Mouse (Mus musculus) limb, embryonic 14.5 days (tissue): ENCODE measurements around the gene Agtpbp1. TPM values are rescaled to one million over a fixed set of nuclear protein-coding genes. Genes with fewer than 3 reads are reported as not detected.

Source experiments
- ATAC-seq: fragments of 200-750 bp; cut with Nextera tagmentation; 2 replicates; pipeline ENCODE4 v1.8.0; 2017; ENCODE audit warnings: low read depth, moderate number of reproducible peaks, moderate TSS enrichment; ENCODE audit not compliant: low FRiP score
- DNase-seq: peaks from one replicate; pipeline ENCODE4 v3.0.0-alpha.2; 2015; ENCODE audit warnings: low spot score
- H3K27ac ChIP-seq: fragments of 300-500 bp; sonication (generic); replicated peaks from 2 replicates; pipeline ENCODE4 v1.5.1; 2014; ENCODE audit warnings: low read depth, mild to moderate bottlenecking, low read length, moderate library complexity, mixed read lengths
- H3K27me3 ChIP-seq: fragments of 300-500 bp; sonication (generic); 2 replicates; pipeline ENCODE4 v1.6.1; 2014; ENCODE audit warnings: low read length, mixed read lengths; ENCODE audit not compliant: control insufficient read depth, insufficient read depth
- H3K36me3 ChIP-seq: fragments of 300-500 bp; sonication (generic); 2 replicates; pipeline ENCODE4 v1.6.1; 2014; ENCODE audit warnings: mild to moderate bottlenecking, low read length, moderate library complexity, mixed read lengths; ENCODE audit not compliant: control insufficient read depth, insufficient read depth
- H3K4me1 ChIP-seq: fragments of 300-500 bp; sonication (generic); 2 replicates; pipeline ENCODE4 v1.6.1; 2014; ENCODE audit warnings: antibody characterized with exemption, low read length, mixed read lengths; ENCODE audit not compliant: control insufficient read depth, insufficient read depth
- H3K4me2 ChIP-seq: fragments of 300-500 bp; sonication (generic); replicated peaks from 2 replicates; pipeline ENCODE4 v1.6.1; 2014; ENCODE audit warnings: low read depth, mild to moderate bottlenecking, low read length, moderate library complexity; ENCODE audit not compliant: severe bottlenecking
- H3K4me3 ChIP-seq: fragments of 300-500 bp; sonication (generic); replicated peaks from 2 replicates; pipeline ENCODE4 v1.5.1; 2014; ENCODE audit warnings: low read length
- H3K9ac ChIP-seq: fragments of 300-500 bp; sonication (generic); 2 replicates; pipeline ENCODE4 v1.6.1; 2014; ENCODE audit warnings: mild to moderate bottlenecking, low read depth, low read length, moderate library complexity; ENCODE audit not compliant: severe bottlenecking
- H3K9me3 ChIP-seq: fragments of 300-500 bp; sonication (generic); 2 replicates; pipeline ENCODE4 v1.6.1; 2016; ENCODE audit warnings: low read length; ENCODE audit not compliant: control insufficient read depth
- POLR2A ChIP-seq: fragments of 200-500 bp; IDR thresholded peaks from 2 replicates; pipeline ENCODE4 v1.8.0; 2012; ENCODE audit warnings: inconsistent platforms, mild to moderate bottlenecking, moderate library complexity, borderline replicate concordance; ENCODE audit not compliant: insufficient read depth, insufficient read length; ENCODE audit errors: extremely low read depth
- WGBS: fragments of 180-500 bp; shearing (Covaris S2); extraction: QIAGEN DNeasy Blood & Tissue Kit; methylation state at CpG from one replicate; pipeline ENCODE4 v1.1.7; 2014; 5-methylcytosine and 5-hydroxymethylcytosine counted together
- polyA plus RNA-seq, 2 experiments: library from polyadenylated mRNA; depleted of rRNA in 1 of 2; stranded (reverse) in 1 of 2; unstranded in 1 of 2; fragments of >200 nt; fragmentation: Nextera tagmentation in 1 of 2; extraction: Ambion mirVana in 1 of 2; gene quantifications; 2 replicates each; pipeline versions ENCODE4 v1.2.1 to v1.2.3; 2012 to 2014

Gene Agtpbp1
- polyA plus RNA-seq, 2 experiments: 13.9 to 16.5 TPM

GRCm38 (mm10) chr13:59520834-59521233 is 64.2 kb downstream of the Agtpbp1 start:
- no peak overlapping the region for H3K4me2 ChIP-seq
- ATAC-seq: no peak
- no peak overlapping the region for H3K4me3 ChIP-seq
- WGBS: 91% methylated on average over 2 of the region's 2 CpGs
- no peak overlapping the region for H3K27ac ChIP-seq
- no peak overlapping the region for H3K9ac ChIP-seq
- no peaks in the 10 kb centered on the region for H3K9me3 ChIP-seq
- no peak for DNase-seq
- no peaks in the 10 kb centered on the region for H3K27me3 ChIP-seq
- no peak for TF ChIP-seq POLR2A
- no peaks in the 10 kb centered on the region for H3K4me1 ChIP-seq
- peaks cover 9% of the 10 kb centered on the region; the same call in 1 of the 2 replicates for H3K36me3 ChIP-seq

- Histone ChIP-seq H3K27me3 (no peaks in the 10 kb centered on the region), H3K9me3 (no peaks in the 10 kb centered on the region), H3K4me1 (no peaks in the 10 kb centered on the region), H3K9ac (no peak overlapping the region), H3K27ac (no peak overlapping the region), H3K4me2 (no peak overlapping the region), H3K4me3 (no peak overlapping the region), H3K36me3 (no peaks in the 10 kb centered on the region)
- WGBS: 91% methylated on average over 6 of the region's 6 CpGs
- TF ChIP-seq POLR2A: no peak
- ATAC-seq: no peak
- DNase-seq: no peak
Measured at GRCm38 (mm10) chr13:59519479-59519878, 65.5 kb downstream of the Agtpbp1 start.

GRCm38 (mm10) chr13:59518016-59518415 is 67.0 kb downstream of the Agtpbp1 start:
- H3K4me1 ChIP-seq: no peaks in the 10 kb centered on the region
- H3K27me3 ChIP-seq: no peaks in the 10 kb centered on the region
- 64% methylated on average over 4 of the region's 4 CpGs for WGBS
- no peak overlapping the region for H3K4me2 ChIP-seq
- TF ChIP-seq POLR2A: no peak
- ATAC-seq: no peak
- no peaks in the 10 kb centered on the region for H3K36me3 ChIP-seq
- no peak for DNase-seq
- no peak overlapping the region for H3K4me3 ChIP-seq
- H3K9me3 ChIP-seq: no peaks in the 10 kb centered on the region
- H3K27ac ChIP-seq: no peak overlapping the region
- no peak overlapping the region for H3K9ac ChIP-seq

GRCm38 (mm10) chr13:59515074-59515473 is 70.0 kb downstream of the Agtpbp1 start:
- Histone ChIP-seq H3K4me1 (no peaks in the 10 kb centered on the region; the same call in 1 of the 2 replicates), H3K36me3 (no peaks in the 10 kb centered on the region), H3K4me2 (no peak overlapping the region), H3K9me3 (no peaks in the 10 kb centered on the region), H3K27me3 (no peaks in the 10 kb centered on the region), H3K4me3 (no peak overlapping the region), H3K27ac (no peak overlapping the region), H3K9ac (no peak overlapping the region)
- ATAC-seq (no peak), DNase-seq (no peak)
- TF ChIP-seq POLR2A: no peak
- WGBS: 27% methylated on average over 7 of the region's 7 CpGs

GRCm38 (mm10) chr13:59509644-59510366 is 75.2 kb downstream of the Agtpbp1 start:
- Histone ChIP-seq H3K9me3 (no peaks in the 10 kb centered on the region), H3K4me2 (no peak overlapping the region), H3K27ac (no peak overlapping the region), H3K27me3 (no peaks in the 10 kb centered on the region), H3K9ac (no peak overlapping the region), H3K4me1 (no peaks in the 10 kb centered on the region; the same call in 1 of the 2 replicates), H3K4me3 (no peak overlapping the region), H3K36me3 (no peaks in the 10 kb centered on the region)
- no peak for ATAC-seq
- 53% methylated on average over 10 of the region's 10 CpGs for WGBS
- DNase-seq: no peak
- no peak for TF ChIP-seq POLR2A

- no peak overlapping the region for H3K4me3 ChIP-seq
- TF ChIP-seq POLR2A: no peak
- DNase-seq: no peak
- H3K27me3 ChIP-seq: no peaks in the 10 kb centered on the region
- H3K27ac ChIP-seq: no peak overlapping the region
- no peak overlapping the region for H3K4me2 ChIP-seq
- no peak overlapping the region for H3K9ac ChIP-seq
- no peak for ATAC-seq
- H3K36me3 ChIP-seq: no peaks in the 10 kb centered on the region; the same call in 1 of the 2 replicates
- H3K9me3 ChIP-seq: no peaks in the 10 kb centered on the region
- H3K4me1 ChIP-seq: no peaks in the 10 kb centered on the region; the same call in 1 of the 2 replicates
- WGBS: 66% methylated on average over 4 of the region's 4 CpGs
Measured at GRCm38 (mm10) chr13:59508584-59508983, 76.4 kb downstream of the Agtpbp1 start.
